Mouse (Mus musculus): Measurements from ENCODE around the gene Sarm1. TPM values are rescaled to one million over a fixed set of nuclear protein-coding genes. Genes with fewer than 3 reads are reported as not detected.

Gene Sarm1
- polyA plus RNA-seq, 1 experiment from 2014 or later = 2.3 TPM

DNA sequence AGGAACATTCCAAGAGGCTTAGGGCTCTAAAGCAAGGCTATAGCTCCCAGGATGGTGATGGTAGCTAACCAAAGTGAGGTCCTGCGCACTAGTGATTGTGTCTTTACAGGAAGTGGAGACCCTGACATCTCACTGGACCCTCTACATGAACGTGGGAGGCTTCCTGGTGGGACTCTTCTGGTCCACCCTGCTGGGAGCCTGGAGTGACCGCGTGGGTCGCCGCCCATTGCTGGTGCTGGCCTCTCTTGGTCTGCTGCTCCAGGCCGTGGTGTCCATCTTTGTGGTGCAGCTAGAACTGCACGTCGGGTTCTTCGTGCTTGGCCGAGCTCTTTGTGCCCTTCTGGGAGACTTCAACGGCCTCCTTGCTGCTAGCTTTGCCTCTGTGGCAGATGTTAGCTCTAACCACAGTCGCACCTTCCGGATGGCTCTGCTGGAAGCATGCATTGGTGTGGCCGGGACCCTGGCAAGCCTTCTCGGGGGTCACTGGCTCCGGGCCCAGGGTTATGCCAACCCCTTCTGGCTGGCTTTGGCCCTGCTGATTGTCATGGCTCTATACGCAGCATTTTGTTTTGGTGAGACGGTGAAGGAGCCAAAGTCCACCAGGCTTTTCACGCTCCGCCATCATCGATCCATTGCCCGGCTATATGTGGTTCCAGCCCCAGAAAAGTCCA is 31.2 kb downstream of the Sarm1 start:
- Histone ChIP-seq H3K9me3 (replicated peaks) (no peaks in the 10 kb centered on the region), H3K27ac (peak overlapping the region; percentile 93), H3K36me3 (peaks cover 3% of the 10 kb centered on the region; the same call in 1 of the 2 replicates), H3K27me3 (ENCODE audit: low read depth, poor library complexity, severe bottlenecking) (no peaks in the 10 kb centered on the region), H3K4me1 (peaks cover 36% of the 10 kb centered on the region), H3K4me3 (peak overlapping the region; percentile 71)
- DNase-seq (ENCODE audit: low spot score) = peak; percentile 44
- 75% methylated on average over 23 of the region's 23 CpGs for WGBS

DNA sequence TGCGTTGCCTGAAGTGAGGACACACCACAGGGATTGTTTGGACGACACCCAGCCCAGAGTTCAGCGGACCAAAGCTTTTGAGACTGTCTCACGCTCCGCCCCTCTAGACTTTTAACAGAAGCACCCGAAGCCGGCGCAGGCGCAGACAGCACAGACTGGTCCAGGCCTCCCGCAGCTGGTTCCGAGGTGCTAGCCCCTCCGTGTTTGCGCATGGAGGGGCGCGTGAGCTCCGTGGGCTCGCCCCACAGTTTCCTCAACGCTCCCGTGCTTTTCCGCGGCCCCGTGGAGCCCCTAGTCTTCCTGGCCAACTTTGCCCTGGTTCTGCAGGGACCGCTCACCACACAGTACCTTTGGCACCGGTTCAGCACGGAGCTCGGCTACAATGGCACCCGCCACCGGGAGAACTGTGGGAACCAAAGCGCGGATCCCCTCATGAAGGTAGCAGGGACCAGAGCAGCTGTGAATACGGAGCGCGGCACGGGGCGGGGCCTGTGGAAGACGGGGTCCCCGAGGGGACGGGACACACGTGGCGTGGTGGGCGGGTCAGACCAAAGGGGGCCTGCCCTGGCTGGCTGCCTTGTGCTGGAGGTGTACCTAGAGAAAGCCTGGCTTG is 31.9 kb downstream of the Sarm1 start, which contains the start of gene Slc46a1:
TSS of gene Slc46a1 (plus strand) at position 130 of the 613 bp plus-strand sequence.
- DNase-seq (ENCODE audit: low spot score) = peak; percentile 90
- Histone ChIP-seq H3K4me3 (peak within 1 kb of the TSS; percentile 71), H3K27me3 (ENCODE audit: low read depth, poor library complexity, severe bottlenecking) (no peaks in the 10 kb centered on the region), H3K4me1 (peaks cover 36% of the 10 kb centered on the region), H3K36me3 (no peaks in the 10 kb centered on the region), H3K9me3 (replicated peaks) (no peaks in the 10 kb centered on the region), H3K27ac (peak within 1 kb of the TSS; percentile 93)
- WGBS = under 1% methylated on average over 41 of the region's 41 CpGs

DNA sequence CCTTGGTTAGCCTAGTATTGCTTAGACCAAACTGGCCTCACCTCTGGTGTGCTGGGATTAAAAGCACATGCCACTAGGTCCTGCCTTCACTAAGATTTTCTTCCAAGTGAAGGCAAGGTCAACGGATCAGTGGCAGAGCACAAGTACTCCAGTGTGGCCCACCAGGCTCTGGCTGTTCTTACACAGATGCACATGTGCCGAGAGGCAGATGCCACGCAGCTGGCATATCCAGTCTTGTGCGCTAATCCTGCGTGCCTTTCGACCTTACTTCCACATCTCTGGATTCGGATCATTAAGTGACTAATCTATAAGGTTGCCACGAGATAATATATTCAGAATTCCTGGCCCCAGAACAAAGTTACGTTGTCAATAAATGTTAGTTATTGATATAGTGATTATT is 32.4 kb downstream of the Sarm1 start:
- Histone ChIP-seq H3K4me1 (peaks cover 36% of the 10 kb centered on the region), H3K36me3 (no peaks in the 10 kb centered on the region), H3K4me3 (peak overlapping the region; percentile 71), H3K27ac (peak overlapping the region; percentile 93), H3K9me3 (replicated peaks) (no peaks in the 10 kb centered on the region), H3K27me3 (ENCODE audit: low read depth, poor library complexity, severe bottlenecking) (no peaks in the 10 kb centered on the region)
- no peak for DNase-seq (ENCODE audit: low spot score)
- WGBS = 54% methylated on average over 9 of the region's 9 CpGs

DNA sequence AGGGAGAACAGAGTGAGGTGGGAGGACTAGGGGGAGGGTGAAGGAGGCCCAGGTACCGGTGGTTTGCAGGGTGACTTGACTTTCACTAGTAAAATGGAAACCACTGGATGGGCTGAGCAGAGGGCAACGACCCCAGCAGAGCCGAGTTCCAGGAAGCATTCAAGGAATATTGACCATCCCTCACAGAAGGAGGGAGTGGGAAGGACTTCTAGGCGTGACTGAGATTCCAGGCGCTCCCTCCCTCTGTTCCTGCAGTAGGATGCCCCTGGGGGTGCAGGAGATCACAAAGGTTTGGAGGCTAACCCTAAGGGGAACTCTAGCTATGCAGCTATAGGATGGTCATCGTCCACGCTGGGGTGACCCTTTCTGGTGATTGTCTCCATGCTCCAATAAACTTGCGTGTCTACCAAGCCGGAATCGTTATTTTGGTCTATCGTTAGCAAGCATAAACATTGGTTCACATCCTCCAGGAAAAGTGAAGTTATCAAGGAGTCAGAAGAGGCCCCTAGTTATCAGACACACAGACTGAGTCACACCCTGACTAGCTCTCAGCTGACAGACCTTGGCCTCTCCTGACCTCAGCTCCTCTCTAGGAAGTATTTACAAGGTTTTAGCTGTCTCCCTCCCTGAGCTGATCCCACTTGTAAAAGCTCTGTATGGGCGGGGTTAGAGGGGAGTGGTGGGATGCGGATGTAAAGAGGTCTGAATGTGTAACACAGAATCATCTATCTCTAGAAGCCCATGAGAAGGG is 34.1 kb downstream of the Sarm1 start:
- no peaks in the 10 kb centered on the region for H3K9me3 ChIP-seq (replicated peaks)
- 62% methylated on average over 13 of the region's 13 CpGs for WGBS
- no peak for DNase-seq (ENCODE audit: low spot score)
- H3K4me1 ChIP-seq = peaks cover 36% of the 10 kb centered on the region
- H3K36me3 ChIP-seq = no peaks in the 10 kb centered on the region
- H3K4me3 ChIP-seq = no peak overlapping the region
- no peaks in the 10 kb centered on the region for H3K27me3 ChIP-seq (ENCODE audit: low read depth, poor library complexity, severe bottlenecking)
- H3K27ac ChIP-seq = no peak overlapping the region

DNA sequence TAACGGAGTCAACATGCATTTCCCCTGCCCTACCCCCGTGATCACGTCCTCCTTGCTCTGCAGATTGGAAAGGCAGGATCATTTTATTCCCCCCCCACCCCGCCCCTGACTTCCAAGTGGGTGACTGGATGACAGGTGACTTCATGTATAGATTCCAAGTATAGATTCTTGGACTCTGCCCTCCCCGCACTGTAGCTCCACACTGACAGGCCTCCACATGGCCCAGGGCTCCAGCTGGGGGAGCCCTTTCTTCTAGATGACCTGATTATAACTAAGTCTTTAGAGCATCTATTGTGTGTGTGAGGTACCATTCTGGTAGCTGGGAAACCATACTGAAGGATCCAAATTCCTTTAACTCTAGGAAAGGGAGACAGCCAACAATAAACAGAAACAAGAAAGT is 34.9 kb downstream of the Sarm1 start:
- H3K27me3 ChIP-seq (ENCODE audit: low read depth, poor library complexity, severe bottlenecking) = no peaks in the 10 kb centered on the region
- no peaks in the 10 kb centered on the region for H3K36me3 ChIP-seq
- peaks cover 36% of the 10 kb centered on the region for H3K4me1 ChIP-seq
- H3K9me3 ChIP-seq (replicated peaks) = no peaks in the 10 kb centered on the region
- no peak for DNase-seq (ENCODE audit: low spot score)
- no peak overlapping the region for H3K27ac ChIP-seq
- no peak overlapping the region for H3K4me3 ChIP-seq
- WGBS = 75% methylated on average over 5 of the region's 5 CpGs

DNA sequence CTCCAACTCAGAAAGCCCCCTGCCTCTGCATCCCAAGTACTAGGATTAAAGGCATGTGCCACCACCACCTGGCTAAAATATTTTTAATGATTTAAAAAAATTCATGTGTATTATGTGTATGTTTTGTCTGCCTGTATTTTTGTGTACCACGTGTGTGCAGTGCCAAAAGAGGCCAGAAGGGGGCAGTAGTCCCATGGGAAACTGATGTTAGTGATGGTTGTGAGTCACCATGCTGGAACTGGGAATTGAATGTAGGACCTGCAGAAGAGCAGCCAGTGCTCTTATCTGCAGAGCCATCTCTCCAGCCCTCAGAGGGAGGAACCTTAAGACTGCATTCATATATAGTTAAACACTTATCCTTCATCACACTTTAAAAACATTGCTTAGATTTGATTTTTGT is 35.7 kb downstream of the Sarm1 start:
- Histone ChIP-seq H3K36me3 (no peaks in the 10 kb centered on the region), H3K4me1 (peaks cover 34% of the 10 kb centered on the region), H3K9me3 (replicated peaks) (no peaks in the 10 kb centered on the region), H3K27me3 (ENCODE audit: low read depth, poor library complexity, severe bottlenecking) (no peaks in the 10 kb centered on the region), H3K27ac (no peak overlapping the region), H3K4me3 (no peak overlapping the region)
- WGBS = 66% methylated on average over 1 of the region's 1 CpGs
- DNase-seq (ENCODE audit: low spot score) = no peak

DNA sequence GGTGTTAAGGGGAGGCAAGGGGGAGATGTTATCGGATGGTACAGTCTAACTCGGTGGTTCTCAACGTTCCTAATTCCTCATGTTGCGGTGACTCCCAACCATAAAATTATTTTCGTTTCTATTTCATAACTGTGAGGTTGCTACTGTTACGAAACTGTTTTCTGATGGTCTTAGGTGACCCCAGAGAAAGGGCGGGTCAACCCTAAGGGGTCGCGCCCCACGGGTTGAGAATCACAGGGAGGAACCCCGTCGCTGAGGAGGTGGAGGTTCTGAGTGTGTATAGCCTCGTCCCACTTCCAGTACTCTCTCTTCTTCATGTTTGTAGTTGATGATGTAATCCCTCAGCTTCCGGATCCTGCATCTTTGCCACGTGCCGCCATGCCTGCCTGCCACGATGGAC is 38.8 kb downstream of the Sarm1 start:
- H3K9me3 ChIP-seq (replicated peaks) = no peaks in the 10 kb centered on the region
- no peaks in the 10 kb centered on the region for H3K27me3 ChIP-seq (ENCODE audit: low read depth, poor library complexity, severe bottlenecking)
- DNase-seq (ENCODE audit: low spot score) = no peak
- H3K27ac ChIP-seq = no peak overlapping the region
- H3K4me1 ChIP-seq = peaks cover 13% of the 10 kb centered on the region
- H3K4me3 ChIP-seq = no peak overlapping the region
- 86% methylated on average over 17 of the region's 17 CpGs for WGBS
- no peaks in the 10 kb centered on the region for H3K36me3 ChIP-seq

DNA sequence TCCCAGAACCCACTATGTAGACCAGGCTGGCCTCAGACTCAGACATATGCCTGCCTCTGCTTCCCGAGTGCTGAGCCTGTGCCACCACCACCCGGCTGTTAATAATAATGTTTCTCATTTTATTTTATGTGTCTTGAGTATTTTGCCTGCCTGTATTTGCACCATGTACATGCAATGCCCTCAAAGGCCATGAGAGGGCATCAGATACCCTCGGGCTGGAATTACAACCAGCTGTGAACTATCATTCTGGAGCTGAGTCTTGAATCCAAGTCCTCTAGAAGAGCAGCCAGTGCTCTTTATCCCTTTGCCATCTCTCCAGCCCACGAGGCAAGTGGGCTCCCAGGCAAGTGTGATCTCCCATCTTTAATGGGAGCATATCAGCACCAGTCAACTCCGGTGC is 42.2 kb downstream of the Sarm1 start:
- H3K9me3 ChIP-seq (replicated peaks) = no peaks in the 10 kb centered on the region
- no peaks in the 10 kb centered on the region for H3K36me3 ChIP-seq
- DNase-seq (ENCODE audit: low spot score) = peak; percentile 44
- peaks cover 3% of the 10 kb centered on the region; the same call in 1 of the 2 replicates for H3K4me1 ChIP-seq
- H3K27ac ChIP-seq = no peak overlapping the region
- no peaks in the 10 kb centered on the region for H3K27me3 ChIP-seq (ENCODE audit: low read depth, poor library complexity, severe bottlenecking)
- H3K4me3 ChIP-seq = no peak overlapping the region
- WGBS = 51% methylated on average over 5 of the region's 5 CpGs

- peaks cover 3% of the 10 kb centered on the region; the same call in 1 of the 2 replicates for H3K4me1 ChIP-seq
- WGBS = 72% methylated on average over 7 of the region's 7 CpGs
- H3K27me3 ChIP-seq (ENCODE audit: low read depth, poor library complexity, severe bottlenecking) = no peaks in the 10 kb centered on the region
- H3K4me3 ChIP-seq = no peak overlapping the region
- no peak overlapping the region for H3K27ac ChIP-seq
- no peak for DNase-seq (ENCODE audit: low spot score)
- H3K36me3 ChIP-seq = no peaks in the 10 kb centered on the region
- H3K9me3 ChIP-seq (replicated peaks) = no peaks in the 10 kb centered on the region
Measured at GRCm38 (mm10) chr11:78454276-78454675, 43.3 kb downstream of the Sarm1 start.

DNA sequence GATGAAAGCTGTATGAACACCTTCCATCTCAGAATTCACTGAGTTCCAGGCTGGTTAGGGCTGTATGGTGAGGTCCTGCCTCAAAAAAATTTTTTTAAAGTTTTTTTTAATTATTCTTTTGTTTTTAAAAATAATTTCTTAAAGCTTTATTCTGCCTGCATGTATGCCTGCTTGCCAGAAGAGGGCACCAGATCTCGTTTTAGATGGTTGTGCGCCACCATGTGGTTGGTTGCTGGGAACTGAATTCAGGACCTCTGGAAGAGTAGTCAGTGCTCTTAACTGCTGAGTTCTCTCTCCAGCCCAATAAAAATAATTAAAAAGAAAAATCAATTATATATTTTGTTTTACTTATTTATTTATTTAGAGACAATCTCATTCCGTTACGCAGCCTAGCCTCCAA is 43.9 kb downstream of the Sarm1 start:
- Histone ChIP-seq H3K4me1 (peaks cover 3% of the 10 kb centered on the region; the same call in 1 of the 2 replicates), H3K27ac (no peak overlapping the region), H3K4me3 (no peak overlapping the region), H3K36me3 (no peaks in the 10 kb centered on the region), H3K27me3 (ENCODE audit: low read depth, poor library complexity, severe bottlenecking) (no peaks in the 10 kb centered on the region), H3K9me3 (replicated peaks) (no peaks in the 10 kb centered on the region)
- DNase-seq (ENCODE audit: low spot score) = peak; percentile 71
- 16% methylated on average over 4 of the region's 4 CpGs for WGBS

DNA sequence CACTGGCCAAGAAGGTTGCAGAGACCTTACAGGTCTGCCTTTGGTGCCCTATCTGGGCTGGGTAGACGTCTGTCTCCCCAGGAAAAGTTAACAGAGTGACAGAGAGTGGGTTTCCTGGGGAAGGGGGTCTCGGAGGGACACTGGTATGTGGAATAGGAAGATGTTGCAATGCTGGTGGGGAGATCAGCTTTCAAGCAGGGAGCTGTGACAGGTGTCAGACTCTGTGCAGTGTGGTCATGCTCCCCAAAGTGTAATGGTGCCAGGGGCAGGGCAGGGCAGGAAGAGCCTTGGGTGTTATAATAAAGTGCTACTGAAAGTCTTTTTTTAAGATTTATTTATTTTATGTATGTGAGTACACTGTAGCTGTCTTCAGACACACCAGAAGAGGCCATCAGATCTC is 47.2 kb downstream of the Sarm1 start:
- WGBS = 62% methylated on average over 2 of the region's 2 CpGs
- Histone ChIP-seq H3K4me3 (no peak overlapping the region), H3K4me1 (no peaks in the 10 kb centered on the region), H3K27me3 (ENCODE audit: low read depth, poor library complexity, severe bottlenecking) (no peaks in the 10 kb centered on the region), H3K27ac (no peak overlapping the region), H3K9me3 (replicated peaks) (no peaks in the 10 kb centered on the region), H3K36me3 (no peaks in the 10 kb centered on the region)
- no peak for DNase-seq (ENCODE audit: low spot score)

DNA sequence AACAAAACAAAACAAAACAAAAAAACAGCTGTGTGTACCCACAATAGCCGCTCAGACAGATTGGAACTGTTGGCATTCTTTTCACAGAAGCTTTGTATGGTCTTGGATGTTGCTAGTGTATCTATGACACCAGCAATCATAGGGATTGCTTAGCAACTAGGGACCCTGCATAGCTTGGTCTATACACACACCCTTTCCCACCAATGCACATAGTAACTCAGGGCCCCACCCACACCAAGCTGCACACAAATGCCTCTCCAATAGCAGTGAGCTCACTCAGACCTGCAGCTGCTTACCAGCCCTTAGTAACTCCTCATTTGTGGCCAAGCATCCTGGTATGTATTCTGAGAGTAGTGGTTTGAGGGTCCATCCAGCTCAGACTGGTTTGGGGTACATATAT is 49.3 kb downstream of the Sarm1 start:
- Histone ChIP-seq H3K27me3 (ENCODE audit: low read depth, poor library complexity, severe bottlenecking) (no peaks in the 10 kb centered on the region), H3K36me3 (no peaks in the 10 kb centered on the region), H3K27ac (no peak overlapping the region), H3K4me1 (no peaks in the 10 kb centered on the region), H3K4me3 (no peak overlapping the region), H3K9me3 (replicated peaks) (no peaks in the 10 kb centered on the region)
- 94% methylated on average over 1 of the region's 1 CpGs for WGBS
- no peak for DNase-seq (ENCODE audit: low spot score)

- no peaks in the 10 kb centered on the region for H3K27me3 ChIP-seq (ENCODE audit: low read depth, poor library complexity, severe bottlenecking)
- no peak overlapping the region for H3K4me3 ChIP-seq
- DNase-seq (ENCODE audit: low spot score) = no peak
- no peaks in the 10 kb centered on the region for H3K36me3 ChIP-seq
- no peaks in the 10 kb centered on the region for H3K4me1 ChIP-seq
- no peak overlapping the region for H3K27ac ChIP-seq
- no peaks in the 10 kb centered on the region for H3K9me3 ChIP-seq (replicated peaks)
- WGBS = 76% methylated on average over 3 of the region's 3 CpGs
Measured at GRCm38 (mm10) chr11:78447168-78447567, 50.4 kb downstream of the Sarm1 start.
